Mouse (Mus musculus) hindbrain, postnatal 0 days (tissue): ENCODE results near the gene Ccdc34. TPM values are rescaled to one million over a fixed set of nuclear protein-coding genes. Genes with fewer than 3 reads are reported as not detected.

Source experiments
- ATAC-seq: fragments of 200-750 bp; cut with Nextera tagmentation; 2 replicates; pipeline ENCODE4 v1.8.0; 2017; ENCODE audit warnings: mild to moderate bottlenecking, moderate TSS enrichment, moderate library complexity
- DNase-seq: peaks from one replicate; pipeline ENCODE4 v3.0.0-alpha.2; 2015; ENCODE audit warnings: low spot score
- H3K27ac ChIP-seq: fragments of 300-500 bp; sonication (generic); 2 replicates; pipeline ENCODE4 v1.5.1; 2014; ENCODE audit warnings: mild to moderate bottlenecking
- H3K27me3 ChIP-seq: fragments of 300-500 bp; sonication (generic); 2 replicates; pipeline ENCODE4 v1.6.1; 2014; ENCODE audit warnings: low read length, mixed read lengths; ENCODE audit not compliant: insufficient read depth
- H3K36me3 ChIP-seq: fragments of 300-500 bp; sonication (generic); 2 replicates; pipeline ENCODE4 v1.6.1; 2014; ENCODE audit warnings: low read length, mixed read lengths; ENCODE audit not compliant: insufficient read depth
- H3K4me1 ChIP-seq: fragments of 300-500 bp; sonication (generic); 2 replicates; pipeline ENCODE4 v1.6.1; 2014; ENCODE audit warnings: antibody characterized with exemption, low read length, mixed read lengths; ENCODE audit not compliant: insufficient read depth
- H3K4me2 ChIP-seq: fragments of 300-500 bp; sonication (generic); 2 replicates; pipeline ENCODE4 v1.6.1; 2014; ENCODE audit warnings: low read depth, mild to moderate bottlenecking, low read length, moderate library complexity, mixed read lengths
- H3K4me3 ChIP-seq: fragments of 300-500 bp; sonication (generic); 2 replicates; pipeline ENCODE4 v1.5.1; 2014; ENCODE audit warnings: low read length
- H3K9ac ChIP-seq: fragments of 300-500 bp; sonication (generic); replicated peaks from 2 replicates; pipeline ENCODE4 v1.6.1; 2014; ENCODE audit warnings: mild to moderate bottlenecking, low read length, moderate library complexity, mixed read lengths
- H3K9me3 ChIP-seq: fragments of 300-500 bp; sonication (generic); 2 replicates; pipeline ENCODE4 v1.6.1; 2016; ENCODE audit warnings: low read length, mixed read lengths
- CTCF ChIP-seq: IDR thresholded peaks from 2 replicates; pipeline ENCODE4 v1.5.1; 2016; ENCODE audit warnings: antibody characterized with exemption, control low read depth, low read depth
- WGBS: fragments of 180-500 bp; shearing (Covaris S2); extraction: QIAGEN DNeasy Blood & Tissue Kit; methylation state at CpG from one replicate; pipeline ENCODE4 v1.1.7; 2014; 5-methylcytosine and 5-hydroxymethylcytosine counted together
- polyA plus RNA-seq: library from polyadenylated mRNA; unstranded; fragments of >200 nt; fragmentation: Nextera tagmentation; extraction: Ambion mirVana; gene quantifications from 2 replicates; pipeline ENCODE4 v1.2.1, GENCODE M21; 2015
- total RNA-seq: library from RNA; depleted of rRNA; stranded (reverse); fragments of >200 nt; gene quantifications from 2 replicates; pipeline ENCODE4 v1.2.3, GENCODE M21; 2014

Ccdc34 gene
- total and polyA plus RNA-seq, 2 experiments from 2014 or later, result 18.6 to 30.2 TPM

GRCm38 (mm10) chr2:110180316-110180670 is 162.7 kb downstream of the Ccdc34 start:
- Histone ChIP-seq H3K4me1 (peaks cover 18% of the 10 kb centered on the region), H3K4me3 (no peak overlapping the region), H3K36me3 (no peaks in the 10 kb centered on the region), H3K27ac (peak overlapping the region; percentile 77; the same call in 1 of the 2 replicates), H3K9me3 (no peaks in the 10 kb centered on the region), H3K27me3 (no peaks in the 10 kb centered on the region), H3K9ac (no peak overlapping the region), H3K4me2 (0 out of 2 replicates have a peak overlapping the region, but pooled peaks have one; percentile 6)
- ATAC-seq (peak; percentile 13), DNase-seq (no peak)
- TF ChIP-seq CTCF, result no peak
- WGBS, result 43% methylated on average over 7 of the region's 7 CpGs

- TF ChIP-seq CTCF, result no peak
- no peak overlapping the region for H3K4me2 ChIP-seq
- 54% methylated on average over 6 of the region's 6 CpGs for WGBS
- H3K9me3 ChIP-seq, result no peaks in the 10 kb centered on the region
- H3K27me3 ChIP-seq, result no peaks in the 10 kb centered on the region
- H3K36me3 ChIP-seq, result no peaks in the 10 kb centered on the region
- DNase-seq (no peak), ATAC-seq (no peak)
- peaks cover 18% of the 10 kb centered on the region for H3K4me1 ChIP-seq
- H3K9ac ChIP-seq, result no peak overlapping the region
- H3K4me3 ChIP-seq, result no peak overlapping the region
- no peak overlapping the region for H3K27ac ChIP-seq
Observed at GRCm38 (mm10) chr2:110181666-110182065, 164.0 kb downstream of the Ccdc34 start.

GRCm38 (mm10) chr2:110182248-110182647 is 164.6 kb downstream of the Ccdc34 start:
- WGBS, result 32% methylated on average over 6 of the region's 6 CpGs
- Histone ChIP-seq H3K4me3 (no peak overlapping the region), H3K36me3 (no peaks in the 10 kb centered on the region), H3K27ac (no peak overlapping the region), H3K27me3 (no peaks in the 10 kb centered on the region), H3K4me2 (no peak overlapping the region), H3K9me3 (no peaks in the 10 kb centered on the region), H3K4me1 (peaks cover 18% of the 10 kb centered on the region), H3K9ac (no peak overlapping the region)
- no peak for ATAC-seq
- DNase-seq, result peak; percentile 73
- TF ChIP-seq CTCF, result no peak

- H3K9me3 ChIP-seq, result no peaks in the 10 kb centered on the region
- 56% methylated on average over 4 of the region's 4 CpGs for WGBS
- DNase-seq (no peak), ATAC-seq (no peak)
- no peak for TF ChIP-seq CTCF
- no peak overlapping the region for H3K9ac ChIP-seq
- H3K27ac ChIP-seq, result no peak overlapping the region
- H3K4me2 ChIP-seq, result no peak overlapping the region
- no peak overlapping the region for H3K4me3 ChIP-seq
- H3K27me3 ChIP-seq, result no peaks in the 10 kb centered on the region
- H3K4me1 ChIP-seq, result peaks cover 18% of the 10 kb centered on the region
- H3K36me3 ChIP-seq, result no peaks in the 10 kb centered on the region
Observed at GRCm38 (mm10) chr2:110182795-110183486, 165.3 kb downstream of the Ccdc34 start.

- Histone ChIP-seq H3K4me1 (peaks cover 18% of the 10 kb centered on the region), H3K27ac (no peak overlapping the region), H3K4me3 (no peak overlapping the region), H3K36me3 (no peaks in the 10 kb centered on the region), H3K4me2 (no peak overlapping the region), H3K9ac (no peak overlapping the region), H3K9me3 (no peaks in the 10 kb centered on the region), H3K27me3 (no peaks in the 10 kb centered on the region)
- DNase-seq, result no peak
- WGBS, result 95% methylated on average over 1 of the region's 1 CpGs
- no peak for ATAC-seq
- no peak for TF ChIP-seq CTCF
Observed at GRCm38 (mm10) chr2:110184071-110184470, 166.5 kb downstream of the Ccdc34 start.

- no peak overlapping the region for H3K4me3 ChIP-seq
- no peak overlapping the region for H3K9ac ChIP-seq
- no peaks in the 10 kb centered on the region for H3K27me3 ChIP-seq
- no peaks in the 10 kb centered on the region for H3K36me3 ChIP-seq
- no peak overlapping the region for H3K27ac ChIP-seq
- H3K9me3 ChIP-seq, result no peaks in the 10 kb centered on the region
- WGBS, result 42% methylated on average over 6 of the region's 6 CpGs
- H3K4me2 ChIP-seq, result no peak overlapping the region
- no peak for ATAC-seq
- TF ChIP-seq CTCF, result no peak
- no peak for DNase-seq
- peaks cover 8% of the 10 kb centered on the region; the same call in 1 of the 2 replicates for H3K4me1 ChIP-seq
Observed at GRCm38 (mm10) chr2:110186427-110186980, 168.9 kb downstream of the Ccdc34 start.
